Mouse (Mus musculus): ENCODE results near the gene Cntnap2. TPM values are rescaled to one million over a fixed set of nuclear protein-coding genes. Genes with fewer than 3 reads are reported as not detected.

Cntnap2 gene
- polyA plus RNA-seq, 1 experiment = 0.26 TPM

- TF ChIP-seq TAL1 (IDR thresholded peaks at IDR 0.05; ENCODE audit: low read length) (no peak), GATA1 (IDR thresholded peaks at IDR 0.05; ENCODE audit: low read length) (no peak)
- Histone ChIP-seq H3K4me1 (ENCODE audit: control insufficient read depth) (no peaks in the 10 kb centered on the region; the same call in none of the 2 replicates), H3K4me3 (replicated peaks) (no peak overlapping the region), H3K36me3 (ENCODE audit: control insufficient read depth) (no peaks in the 10 kb centered on the region), H3K9me3 (ENCODE audit: control insufficient read depth, low read length) (no peaks in the 10 kb centered on the region), H3K27me3 (ENCODE audit: control insufficient read depth) (no peaks in the 10 kb centered on the region; the same call in 1 of the 2 replicates)
Measured at GRCm38 (mm10) chr6:47329212-47329611, 2270.1 kb downstream of the Cntnap2 start.

GRCm38 (mm10) chr6:47333016-47333415 is 2273.9 kb downstream of the Cntnap2 start:
- H3K4me1 ChIP-seq (ENCODE audit: control insufficient read depth) = no peaks in the 10 kb centered on the region; the same call in 1 of the 2 replicates
- no peaks in the 10 kb centered on the region for H3K36me3 ChIP-seq (ENCODE audit: control insufficient read depth)
- H3K9me3 ChIP-seq (ENCODE audit: control insufficient read depth, low read length) = no peaks in the 10 kb centered on the region
- TF ChIP-seq TAL1 (IDR thresholded peaks at IDR 0.05; ENCODE audit: low read length) (no peak), GATA1 (IDR thresholded peaks at IDR 0.05; ENCODE audit: low read length) (no peak)
- no peaks in the 10 kb centered on the region; the same call in 1 of the 2 replicates for H3K27me3 ChIP-seq (ENCODE audit: control insufficient read depth)
- no peak overlapping the region for H3K4me3 ChIP-seq (replicated peaks)

- no peak overlapping the region for H3K4me3 ChIP-seq (replicated peaks)
- no peak for TF ChIP-seq TAL1 (IDR thresholded peaks at IDR 0.05; ENCODE audit: low read length)
- TF ChIP-seq GATA1 (IDR thresholded peaks at IDR 0.05; ENCODE audit: low read length) = no peak
- no peaks in the 10 kb centered on the region for H3K36me3 ChIP-seq (ENCODE audit: control insufficient read depth)
- no peaks in the 10 kb centered on the region; the same call in 1 of the 2 replicates for H3K27me3 ChIP-seq (ENCODE audit: control insufficient read depth)
- H3K9me3 ChIP-seq (ENCODE audit: control insufficient read depth, low read length) = no peaks in the 10 kb centered on the region
- no peaks in the 10 kb centered on the region; the same call in 1 of the 2 replicates for H3K4me1 ChIP-seq (ENCODE audit: control insufficient read depth)
Measured at GRCm38 (mm10) chr6:47334377-47334776, 2275.2 kb downstream of the Cntnap2 start.

GRCm38 (mm10) chr6:47337300-47337699 is 2278.1 kb downstream of the Cntnap2 start:
- no peak for TF ChIP-seq GATA1 (IDR thresholded peaks at IDR 0.05; ENCODE audit: low read length)
- TF ChIP-seq TAL1 (IDR thresholded peaks at IDR 0.05; ENCODE audit: low read length) = no peak
- no peaks in the 10 kb centered on the region for H3K27me3 ChIP-seq (ENCODE audit: control insufficient read depth)
- no peaks in the 10 kb centered on the region for H3K36me3 ChIP-seq (ENCODE audit: control insufficient read depth)
- no peaks in the 10 kb centered on the region for H3K9me3 ChIP-seq (ENCODE audit: control insufficient read depth, low read length)
- H3K4me3 ChIP-seq (replicated peaks) = no peak overlapping the region
- H3K4me1 ChIP-seq (ENCODE audit: control insufficient read depth) = no peaks in the 10 kb centered on the region; the same call in 1 of the 2 replicates

- Histone ChIP-seq H3K4me1 (ENCODE audit: control insufficient read depth) (no peaks in the 10 kb centered on the region; the same call in 1 of the 2 replicates), H3K9me3 (ENCODE audit: control insufficient read depth, low read length) (no peaks in the 10 kb centered on the region), H3K27me3 (ENCODE audit: control insufficient read depth) (no peaks in the 10 kb centered on the region), H3K36me3 (ENCODE audit: control insufficient read depth) (no peaks in the 10 kb centered on the region), H3K4me3 (replicated peaks) (no peak overlapping the region)
- TF ChIP-seq GATA1 (IDR thresholded peaks at IDR 0.05; ENCODE audit: low read length) = no peak
- no peak for TF ChIP-seq TAL1 (IDR thresholded peaks at IDR 0.05; ENCODE audit: low read length)
Measured at GRCm38 (mm10) chr6:47338113-47338512, 2279.0 kb downstream of the Cntnap2 start.

GRCm38 (mm10) chr6:47340813-47341502 is 2281.8 kb downstream of the Cntnap2 start:
- Histone ChIP-seq H3K27me3 (ENCODE audit: control insufficient read depth) (no peaks in the 10 kb centered on the region), H3K4me3 (replicated peaks) (no peak overlapping the region), H3K9me3 (ENCODE audit: control insufficient read depth, low read length) (no peaks in the 10 kb centered on the region), H3K4me1 (ENCODE audit: control insufficient read depth) (no peaks in the 10 kb centered on the region; the same call in 1 of the 2 replicates), H3K36me3 (ENCODE audit: control insufficient read depth) (no peaks in the 10 kb centered on the region)
- TF ChIP-seq GATA1 (IDR thresholded peaks at IDR 0.05; ENCODE audit: low read length) (no peak), TAL1 (IDR thresholded peaks at IDR 0.05; ENCODE audit: low read length) (no peak)

GRCm38 (mm10) chr6:47341503-47341884 is 2282.3 kb downstream of the Cntnap2 start:
- H3K9me3 ChIP-seq (ENCODE audit: control insufficient read depth, low read length) = no peaks in the 10 kb centered on the region
- H3K4me1 ChIP-seq (ENCODE audit: control insufficient read depth) = no peaks in the 10 kb centered on the region; the same call in 1 of the 2 replicates
- TF ChIP-seq GATA1 (IDR thresholded peaks at IDR 0.05; ENCODE audit: low read length) (no peak), TAL1 (IDR thresholded peaks at IDR 0.05; ENCODE audit: low read length) (no peak)

GRCm38 (mm10) chr6:47343245-47343644 is 2284.1 kb downstream of the Cntnap2 start:
- H3K27me3 ChIP-seq (ENCODE audit: control insufficient read depth) = no peaks in the 10 kb centered on the region
- no peaks in the 10 kb centered on the region for H3K4me1 ChIP-seq (ENCODE audit: control insufficient read depth)
- H3K9me3 ChIP-seq (ENCODE audit: control insufficient read depth, low read length) = no peaks in the 10 kb centered on the region
- H3K36me3 ChIP-seq (ENCODE audit: control insufficient read depth) = no peaks in the 10 kb centered on the region
- no peak overlapping the region for H3K4me3 ChIP-seq (replicated peaks)
- no peak for TF ChIP-seq GATA1 (IDR thresholded peaks at IDR 0.05; ENCODE audit: low read length)

More at GRCm38 (mm10) chr6:47341503-47341884, 2282.3 kb downstream of the Cntnap2 start:
- H3K36me3 ChIP-seq (ENCODE audit: control insufficient read depth) = no peaks in the 10 kb centered on the region
- no peaks in the 10 kb centered on the region for H3K27me3 ChIP-seq (ENCODE audit: control insufficient read depth)
- H3K4me3 ChIP-seq (replicated peaks) = no peak overlapping the region

- no peak for TF ChIP-seq GATA1 (IDR thresholded peaks at IDR 0.05; ENCODE audit: low read length)
- no peak for TF ChIP-seq TAL1 (IDR thresholded peaks at IDR 0.05; ENCODE audit: low read length)
- Histone ChIP-seq H3K36me3 (ENCODE audit: control insufficient read depth) (no peaks in the 10 kb centered on the region), H3K27me3 (ENCODE audit: control insufficient read depth) (no peaks in the 10 kb centered on the region), H3K4me3 (replicated peaks) (no peak overlapping the region), H3K9me3 (ENCODE audit: control insufficient read depth, low read length) (no peaks in the 10 kb centered on the region), H3K4me1 (ENCODE audit: control insufficient read depth) (no peaks in the 10 kb centered on the region)
Measured at GRCm38 (mm10) chr6:47344696-47345095, 2285.5 kb downstream of the Cntnap2 start.

All from erythroblast, embryonic 14.5 days (primary cell).